Mouse (Mus musculus): Measurements from ENCODE around the gene Gtf2h1. TPM values are rescaled to one million over a fixed set of nuclear protein-coding genes. Genes with fewer than 3 reads are reported as not detected.

Gtf2h1 gene
- polyA plus RNA-seq, 1 experiment from 2014 or later: 53.5 TPM

DNA sequence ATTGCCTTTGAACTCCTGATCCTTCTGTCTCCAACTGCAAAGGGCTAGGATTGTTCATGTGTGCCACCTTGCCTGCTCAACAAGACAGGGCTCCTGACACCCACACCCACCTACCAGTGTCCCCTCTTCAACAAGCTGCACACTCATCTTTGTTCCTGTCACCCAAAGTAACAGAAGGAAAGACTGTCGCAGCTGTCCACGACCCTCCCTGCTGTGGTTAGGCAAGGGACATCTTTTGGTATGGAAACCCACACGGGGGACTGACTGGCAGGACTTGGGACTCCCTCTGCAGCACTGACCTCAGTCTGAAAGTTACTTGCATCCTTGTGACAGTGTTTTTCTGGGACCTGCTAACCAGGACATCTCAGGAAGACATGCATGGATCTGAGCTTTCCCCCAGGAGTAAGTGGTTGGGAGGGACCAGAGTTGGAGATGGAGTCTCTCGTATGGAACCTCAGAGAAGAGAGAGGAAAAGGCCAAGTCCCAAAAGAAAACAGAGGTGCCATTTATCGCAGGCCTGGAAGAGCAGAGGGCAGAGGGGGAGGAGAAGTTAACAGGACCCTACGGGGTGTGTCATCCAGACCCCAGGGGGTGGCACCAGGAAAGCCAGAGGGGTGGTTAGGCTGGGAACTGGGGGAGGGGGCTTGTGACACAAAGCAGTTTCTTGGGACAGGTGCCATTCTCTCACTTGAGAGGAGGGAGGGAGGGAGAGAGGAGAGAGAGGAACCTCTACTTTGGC lies 45.1 kb downstream of the Gtf2h1 start, which contains the start of gene Ldha:
Gene Ldha, plus strand, starts transcription at position 689 of the 739 bp plus-strand sequence.
- Histone ChIP-seq H3K4me1 (replicated peaks; ENCODE audit: control insufficient read depth, insufficient read depth, low read length) (peaks cover 3% of the 10 kb centered on the region; the same call in 1 of the 2 replicates), H3K27ac (ENCODE audit: low read depth, low read length) (no peak within 1 kb of the TSS), H3K9me3 (ENCODE audit: control insufficient read depth, low read length) (no peaks in the 10 kb centered on the region), H3K4me2 (replicated peaks; ENCODE audit: low read depth, low read length) (no peak within 1 kb of the TSS), H3K27me3 (ENCODE audit: control insufficient read depth, insufficient read depth, low read length) (no peaks in the 10 kb centered on the region), H3K36me3 (ENCODE audit: control insufficient read depth, insufficient read depth, low read length) (no peaks in the 10 kb centered on the region), H3K9ac (ENCODE audit: low read depth, low read length) (no peak within 1 kb of the TSS), H3K4me3 (ENCODE audit: low read depth, low read length) (no peak within 1 kb of the TSS)
- ATAC-seq (ENCODE audit: low FRiP score) (no peak), DNase-seq (ENCODE audit: low spot score) (no peak)
- WGBS: 22% methylated on average over 6 of the region's 6 CpGs

- 35% methylated on average over 5 of the region's 5 CpGs for WGBS
- Histone ChIP-seq H3K9me3 (ENCODE audit: control insufficient read depth, low read length) (no peaks in the 10 kb centered on the region), H3K27me3 (ENCODE audit: control insufficient read depth, insufficient read depth, low read length) (no peaks in the 10 kb centered on the region), H3K4me3 (ENCODE audit: low read depth, low read length) (no peak overlapping the region), H3K36me3 (ENCODE audit: control insufficient read depth, insufficient read depth, low read length) (no peaks in the 10 kb centered on the region), H3K4me1 (replicated peaks; ENCODE audit: control insufficient read depth, insufficient read depth, low read length) (peaks cover 3% of the 10 kb centered on the region; the same call in 1 of the 2 replicates), H3K27ac (ENCODE audit: low read depth, low read length) (no peak overlapping the region), H3K9ac (ENCODE audit: low read depth, low read length) (no peak overlapping the region), H3K4me2 (replicated peaks; ENCODE audit: low read depth, low read length) (no peak overlapping the region)
- DNase-seq (ENCODE audit: low spot score) (no peak), ATAC-seq (ENCODE audit: low FRiP score) (no peak)
These were observed 46.4 kb downstream of the Gtf2h1 start for GRCm38 (mm10) chr7:46842278-46842677.

DNA sequence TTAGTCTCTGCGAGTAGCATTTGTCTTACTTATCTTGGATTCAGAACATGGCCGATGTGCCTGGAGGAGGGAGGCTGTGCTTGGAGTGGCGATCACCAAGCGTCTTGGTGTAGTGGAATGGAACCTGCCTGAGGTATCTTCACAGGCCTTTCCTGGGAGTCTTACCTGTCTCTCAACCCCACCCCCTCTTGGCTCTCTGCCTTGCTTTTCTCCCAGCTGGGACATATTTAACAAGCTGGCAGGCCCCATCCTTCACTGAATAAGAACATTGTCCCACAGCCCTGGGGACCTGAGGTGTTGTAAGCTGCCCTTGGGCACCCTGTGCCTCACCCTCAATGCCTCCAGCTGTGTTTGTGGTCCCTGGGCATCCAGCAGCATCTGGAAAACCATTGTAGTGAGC lies 47.7 kb downstream of the Gtf2h1 start:
- H3K27ac ChIP-seq (ENCODE audit: low read depth, low read length): no peak overlapping the region
- H3K9me3 ChIP-seq (ENCODE audit: control insufficient read depth, low read length): no peaks in the 10 kb centered on the region
- WGBS: 92% methylated on average over 4 of the region's 4 CpGs
- no peak overlapping the region for H3K4me3 ChIP-seq (ENCODE audit: low read depth, low read length)
- H3K27me3 ChIP-seq (ENCODE audit: control insufficient read depth, insufficient read depth, low read length): no peaks in the 10 kb centered on the region
- no peak overlapping the region for H3K9ac ChIP-seq (ENCODE audit: low read depth, low read length)
- H3K36me3 ChIP-seq (ENCODE audit: control insufficient read depth, insufficient read depth, low read length): no peaks in the 10 kb centered on the region
- no peak for DNase-seq (ENCODE audit: low spot score)
- no peak for ATAC-seq (ENCODE audit: low FRiP score)
- H3K4me1 ChIP-seq (replicated peaks; ENCODE audit: control insufficient read depth, insufficient read depth, low read length): peaks cover 3% of the 10 kb centered on the region; the same call in 1 of the 2 replicates
- H3K4me2 ChIP-seq (replicated peaks; ENCODE audit: low read depth, low read length): no peak overlapping the region

DNA sequence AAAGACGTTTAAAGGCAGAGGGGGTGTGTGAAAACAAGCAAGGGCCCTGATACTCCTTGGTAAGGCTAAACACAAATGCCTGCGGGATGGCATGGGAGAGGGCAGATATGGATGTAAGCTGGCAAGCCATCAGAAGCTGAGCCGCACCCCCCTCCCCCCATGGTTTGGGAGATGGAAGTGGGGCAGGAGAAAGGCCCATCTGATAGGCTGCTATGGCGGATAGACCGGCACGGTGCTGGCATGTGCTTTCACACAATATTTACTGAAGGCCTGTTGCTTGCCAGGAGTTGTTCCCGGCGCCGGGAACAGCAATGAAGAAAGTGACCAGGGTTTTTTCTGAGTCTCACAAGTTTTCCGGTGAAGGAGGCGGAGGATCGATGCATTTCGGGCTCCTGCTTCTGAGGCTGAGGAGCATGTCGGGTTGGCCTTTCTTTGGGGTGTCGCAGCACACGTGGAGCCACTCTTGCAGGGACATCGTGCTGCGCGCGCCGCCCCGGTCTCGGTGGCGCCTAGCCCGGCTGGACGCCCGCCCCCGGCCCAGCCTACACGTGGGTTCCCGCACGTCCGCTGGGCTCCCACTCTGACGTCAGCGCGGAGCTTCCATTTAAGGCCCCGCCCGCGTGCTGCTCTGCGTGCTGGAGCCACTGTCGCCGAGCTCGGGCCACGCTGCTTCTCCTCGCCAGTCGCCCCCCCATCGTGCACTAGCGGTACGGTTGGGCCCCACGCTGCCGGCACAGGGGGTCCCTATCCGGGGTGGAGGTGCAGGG lies 49.5 kb downstream of the Gtf2h1 start:
- ATAC-seq (ENCODE audit: low FRiP score): peak; percentile 87
- Histone ChIP-seq H3K4me3 (ENCODE audit: low read depth, low read length) (peak overlapping the region; percentile 85), H3K9ac (ENCODE audit: low read depth, low read length) (peak overlapping the region; percentile 92), H3K27me3 (ENCODE audit: control insufficient read depth, insufficient read depth, low read length) (no peaks in the 10 kb centered on the region), H3K4me1 (replicated peaks; ENCODE audit: control insufficient read depth, insufficient read depth, low read length) (peaks cover 3% of the 10 kb centered on the region; the same call in 1 of the 2 replicates), H3K27ac (ENCODE audit: low read depth, low read length) (peak overlapping the region; percentile 53; the same call in 1 of the 2 replicates), H3K9me3 (ENCODE audit: control insufficient read depth, low read length) (no peaks in the 10 kb centered on the region), H3K36me3 (ENCODE audit: control insufficient read depth, insufficient read depth, low read length) (0 out of 2 replicates have a peak, but pooled peaks cover 2% of the 10 kb centered on the region), H3K4me2 (replicated peaks; ENCODE audit: low read depth, low read length) (peak overlapping the region; percentile 96)
- DNase-seq (ENCODE audit: low spot score): peak; percentile 95
- WGBS: under 1% methylated on average over 45 of the region's 51 CpGs

DNA sequence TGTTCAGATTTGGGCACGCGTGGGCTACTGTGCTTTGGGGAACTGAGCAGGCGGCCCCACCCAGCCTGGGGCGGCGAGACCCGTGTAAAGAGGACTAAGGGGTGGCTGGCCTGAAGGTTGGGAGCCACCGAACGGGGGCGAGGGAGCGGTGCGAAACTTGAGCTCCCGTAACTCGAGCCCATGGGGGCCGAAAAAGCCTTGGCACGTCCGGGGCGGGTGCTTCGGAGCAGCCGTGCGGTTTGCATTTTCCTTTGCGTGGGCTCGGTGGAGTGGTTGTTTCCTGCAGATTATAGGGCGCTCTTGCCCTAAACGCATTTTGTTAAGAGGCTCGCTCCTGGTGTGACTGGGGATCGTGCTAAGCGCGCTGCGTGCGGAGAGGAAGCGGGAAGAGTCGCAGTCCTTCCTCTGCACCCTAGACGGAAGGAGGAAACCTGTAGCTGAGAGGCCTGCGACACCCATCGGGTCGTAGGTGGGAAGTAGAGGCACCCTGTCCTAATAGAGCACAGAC lies 50.1 kb downstream of the Gtf2h1 start:
- Histone ChIP-seq H3K9me3 (ENCODE audit: control insufficient read depth, low read length) (no peaks in the 10 kb centered on the region), H3K27ac (ENCODE audit: low read depth, low read length) (no peak overlapping the region; the same call in 1 of the 2 replicates), H3K4me2 (replicated peaks; ENCODE audit: low read depth, low read length) (peak overlapping the region; percentile 96), H3K36me3 (ENCODE audit: control insufficient read depth, insufficient read depth, low read length) (0 out of 2 replicates have a peak, but pooled peaks cover 2% of the 10 kb centered on the region), H3K9ac (ENCODE audit: low read depth, low read length) (peak overlapping the region; percentile 92), H3K4me3 (ENCODE audit: low read depth, low read length) (peak overlapping the region; percentile 85), H3K4me1 (replicated peaks; ENCODE audit: control insufficient read depth, insufficient read depth, low read length) (peaks cover 3% of the 10 kb centered on the region; the same call in 1 of the 2 replicates), H3K27me3 (ENCODE audit: control insufficient read depth, insufficient read depth, low read length) (no peaks in the 10 kb centered on the region)
- WGBS: under 1% methylated on average over 36 of the region's 36 CpGs
- no peak; the same call in 1 of the 2 replicates for ATAC-seq (ENCODE audit: low FRiP score)
- DNase-seq (ENCODE audit: low spot score): peak; percentile 66

GRCm38 (mm10) chr7:46846486-46847244 lies 50.8 kb downstream of the Gtf2h1 start:
- Histone ChIP-seq H3K9me3 (ENCODE audit: control insufficient read depth, low read length) (no peaks in the 10 kb centered on the region), H3K36me3 (ENCODE audit: control insufficient read depth, insufficient read depth, low read length) (peaks cover 6% of the 10 kb centered on the region; the same call in 1 of the 2 replicates), H3K4me1 (replicated peaks; ENCODE audit: control insufficient read depth, insufficient read depth, low read length) (peaks cover 3% of the 10 kb centered on the region; the same call in 1 of the 2 replicates), H3K27ac (ENCODE audit: low read depth, low read length) (no peak overlapping the region; the same call in 1 of the 2 replicates), H3K4me2 (replicated peaks; ENCODE audit: low read depth, low read length) (peak overlapping the region; percentile 96), H3K9ac (ENCODE audit: low read depth, low read length) (peak overlapping the region; percentile 92), H3K27me3 (ENCODE audit: control insufficient read depth, insufficient read depth, low read length) (no peaks in the 10 kb centered on the region), H3K4me3 (ENCODE audit: low read depth, low read length) (peak overlapping the region; percentile 85)
- ATAC-seq (ENCODE audit: low FRiP score) (peak; percentile 30), DNase-seq (ENCODE audit: low spot score) (peak; percentile 78)
- WGBS: under 1% methylated on average over 28 of the region's 28 CpGs

- Histone ChIP-seq H3K4me2 (replicated peaks; ENCODE audit: low read depth, low read length) (no peak overlapping the region), H3K36me3 (ENCODE audit: control insufficient read depth, insufficient read depth, low read length) (peaks cover 9% of the 10 kb centered on the region; the same call in 1 of the 2 replicates)
These were observed 53.4 kb downstream of the Gtf2h1 start for GRCm38 (mm10) chr7:46849287-46849686.

DNA sequence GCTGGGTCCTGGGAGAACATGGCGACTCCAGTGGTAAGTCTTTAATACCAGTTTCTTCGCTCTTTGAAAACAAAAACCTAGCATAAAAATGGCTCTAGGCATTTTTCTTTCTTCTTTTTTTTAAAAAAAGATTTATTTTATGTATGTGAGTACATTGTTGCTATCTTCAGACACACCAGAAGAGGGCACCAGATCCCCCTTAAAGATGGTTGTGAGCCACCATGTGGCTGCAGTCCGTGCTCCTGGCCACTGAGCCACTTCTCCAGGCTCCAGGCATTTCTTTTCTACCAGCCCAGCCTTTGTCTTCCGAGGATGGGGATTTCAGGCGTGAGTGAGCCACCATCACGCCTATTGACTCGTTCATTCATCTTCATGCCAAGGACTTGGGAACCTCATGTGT lies 55.1 kb downstream of the Gtf2h1 start:
- H3K27me3 ChIP-seq (ENCODE audit: control insufficient read depth, insufficient read depth, low read length): no peaks in the 10 kb centered on the region
- H3K4me3 ChIP-seq (ENCODE audit: low read depth, low read length): no peak overlapping the region
- no peak overlapping the region for H3K9ac ChIP-seq (ENCODE audit: low read depth, low read length)
- WGBS: 58% methylated on average over 7 of the region's 7 CpGs
- no peak overlapping the region for H3K27ac ChIP-seq (ENCODE audit: low read depth, low read length)
- no peaks in the 10 kb centered on the region for H3K4me1 ChIP-seq (replicated peaks; ENCODE audit: control insufficient read depth, insufficient read depth, low read length)
- H3K4me2 ChIP-seq (replicated peaks; ENCODE audit: low read depth, low read length): no peak overlapping the region
- H3K9me3 ChIP-seq (ENCODE audit: control insufficient read depth, low read length): no peaks in the 10 kb centered on the region
- peaks cover 9% of the 10 kb centered on the region; the same call in 1 of the 2 replicates for H3K36me3 ChIP-seq (ENCODE audit: control insufficient read depth, insufficient read depth, low read length)
- no peak for ATAC-seq (ENCODE audit: low FRiP score)
- DNase-seq (ENCODE audit: low spot score): peak; percentile 35

More at GRCm38 (mm10) chr7:46849287-46849686, 53.4 kb downstream of the Gtf2h1 start:
- H3K4me1 ChIP-seq (replicated peaks; ENCODE audit: control insufficient read depth, insufficient read depth, low read length): peaks cover 3% of the 10 kb centered on the region; the same call in 1 of the 2 replicates
- DNase-seq (ENCODE audit: low spot score) (no peak), ATAC-seq (ENCODE audit: low FRiP score) (no peak)
- H3K27ac ChIP-seq (ENCODE audit: low read depth, low read length): no peak overlapping the region
- no peaks in the 10 kb centered on the region for H3K27me3 ChIP-seq (ENCODE audit: control insufficient read depth, insufficient read depth, low read length)
- 65% methylated on average over 5 of the region's 5 CpGs for WGBS
- no peak overlapping the region for H3K4me3 ChIP-seq (ENCODE audit: low read depth, low read length)
- no peak overlapping the region for H3K9ac ChIP-seq (ENCODE audit: low read depth, low read length)
- H3K9me3 ChIP-seq (ENCODE audit: control insufficient read depth, low read length): no peaks in the 10 kb centered on the region

Measured in hindbrain, embryonic 11.5 days (tissue).